Mouse (Mus musculus) MEL (cell line): Measurements from ENCODE around the gene Samd10. TPM values are rescaled to one million over a fixed set of nuclear protein-coding genes. Genes with fewer than 3 reads are reported as not detected.

Experiments
- DNase-seq: peaks from one replicate; pipeline ENCODE4 v3.0.0; 2011; ENCODE audit warnings: low read depth, low spot score
- H3K27ac ChIP-seq: 2 replicates; pipeline ENCODE4 v1.5.1; 2012; ENCODE audit warnings: low read depth, mild to moderate bottlenecking, control low read depth, low read length, moderate library complexity; ENCODE audit not compliant: control insufficient read depth
- H3K27me3 ChIP-seq, 2 experiments: fragments of 150-350 bp in 1 of 2; sonication (generic) in 1 of 2; 2 replicates each; pipeline ENCODE4 v1.6.1; 2012; ENCODE audit warnings: low read length in 2 of 2, mild to moderate bottlenecking in 2 of 2, improper control_type of control experiment in 1 of 2, moderate library complexity in 1 of 2; ENCODE audit not compliant: insufficient read depth in 2 of 2, control insufficient read depth in 1 of 2
- H3K36me3 ChIP-seq, 2 experiments: 2 replicates each; pipeline ENCODE4 v1.6.1; 2012 to 2014; ENCODE audit warnings: low read length in 2 of 2, improper control_type of control experiment in 1 of 2, inconsistent platforms in 1 of 2, mild to moderate bottlenecking in 1 of 2; ENCODE audit not compliant: insufficient read depth in 2 of 2, control insufficient read depth in 1 of 2
- H3K4me1 ChIP-seq, 2 experiments: fragments of 150-350 bp in 1 of 2; sonication (generic) in 1 of 2; 2 replicates each; pipeline ENCODE4 v1.6.1; 2012; ENCODE audit warnings: low read length in 2 of 2, improper control_type of control experiment in 1 of 2, mild to moderate bottlenecking in 1 of 2; ENCODE audit not compliant: insufficient read depth in 2 of 2, control insufficient read depth in 1 of 2
- H3K4me3 ChIP-seq, 2 experiments: fragments of 150-350 bp in 1 of 2; sonication (generic) in 1 of 2; 2 replicates each; pipeline ENCODE4 v1.5.1; 2012; ENCODE audit warnings: low read depth in 2 of 2, low read length in 2 of 2, mild to moderate bottlenecking in 2 of 2, moderate library complexity in 2 of 2, control low read depth in 1 of 2, improper control_type of control experiment in 1 of 2; ENCODE audit not compliant: control insufficient read depth in 1 of 2, insufficient read depth in 1 of 2
- H3K79me2 ChIP-seq: 2 replicates; pipeline ENCODE4 v1.6.1; 2012; ENCODE audit warnings: mild to moderate bottlenecking, low read length, moderate library complexity; ENCODE audit not compliant: control insufficient read depth, poor library complexity, insufficient read depth
- H3K9ac ChIP-seq: 2 replicates; pipeline ENCODE4 v1.6.1; 2012; ENCODE audit warnings: low read depth, mild to moderate bottlenecking, control low read depth, low read length, moderate library complexity; ENCODE audit not compliant: control insufficient read depth, poor library complexity, severe bottlenecking
- H3K9me3 ChIP-seq: fragments of 150-350 bp; sonication (generic); replicated peaks from 2 replicates; pipeline ENCODE4 v1.6.1; 2012; ENCODE audit warnings: mild to moderate bottlenecking, low read length, improper control_type of control experiment, moderate library complexity; ENCODE audit not compliant: insufficient read depth
- BHLHE40 ChIP-seq: IDR thresholded peaks from 2 replicates; pipeline ENCODE4 v1.6.1; 2012; ENCODE audit warnings: low read depth, mild to moderate bottlenecking, inconsistent platforms, low read length, improper control_type of control experiment, borderline replicate concordance
- CHD1 ChIP-seq: IDR thresholded peaks from 2 replicates; pipeline ENCODE4 v1.6.1; 2012; ENCODE audit warnings: low read depth, mild to moderate bottlenecking, inconsistent platforms, low read length, improper control_type of control experiment
- CHD2 ChIP-seq: IDR thresholded peaks from 2 replicates; pipeline ENCODE4 v1.6.1; 2011; ENCODE audit warnings: low read length, improper control_type of control experiment
- E2F4 ChIP-seq: IDR thresholded peaks from 2 replicates; pipeline ENCODE4 v1.6.1; 2011; ENCODE audit warnings: low read depth, low read length, improper control_type of control experiment, borderline replicate concordance
- ELF1 ChIP-seq: IDR thresholded peaks from 2 replicates; pipeline ENCODE4 v1.6.1; 2014; ENCODE audit warnings: low read depth, mild to moderate bottlenecking, inconsistent platforms, low read length, improper control_type of control experiment, moderate library complexity
- EP300 ChIP-seq, 2 experiments: IDR thresholded peaks; 2 replicates each; pipeline ENCODE4 v1.6.1; 2011; ENCODE audit warnings: improper control_type of control experiment in 2 of 2, low read length in 2 of 2, low read depth in 1 of 2, mild to moderate bottlenecking in 1 of 2
- ETS1 ChIP-seq: IDR thresholded peaks from 2 replicates; pipeline ENCODE4 v1.6.1; 2012; ENCODE audit warnings: low read depth, mild to moderate bottlenecking, inconsistent platforms, low read length, improper control_type of control experiment, moderate library complexity
- GABPA ChIP-seq: IDR thresholded peaks from 2 replicates; pipeline ENCODE4 v1.6.1; 2012; ENCODE audit warnings: low read depth, mild to moderate bottlenecking, inconsistent platforms, low read length, improper control_type of control experiment, moderate library complexity
- GATA1 ChIP-seq: IDR thresholded peaks from 2 replicates; pipeline ENCODE4 v1.6.1; 2011; ENCODE audit warnings: low read depth, low read length, improper control_type of control experiment
- HCFC1 ChIP-seq: IDR thresholded peaks from 2 replicates; pipeline ENCODE4 v1.6.1; 2012; ENCODE audit warnings: low read depth, mild to moderate bottlenecking, inconsistent platforms, low read length, improper control_type of control experiment, moderate library complexity
- JUND ChIP-seq: IDR thresholded peaks from 2 replicates; pipeline ENCODE4 v1.6.1; 2011; ENCODE audit warnings: low read depth, mild to moderate bottlenecking, improper control_type of control experiment, low read length
- KAT2A ChIP-seq: conservative IDR thresholded peaks from 2 replicates; pipeline ENCODE4 v1.6.1; 2012; ENCODE audit warnings: low read depth, low read length, improper control_type of control experiment, inconsistent platforms
- MAFK ChIP-seq: IDR thresholded peaks from 2 replicates; pipeline ENCODE4 v1.6.1; 2011; ENCODE audit warnings: low read depth, mild to moderate bottlenecking, low read length, improper control_type of control experiment, borderline replicate concordance
- MAX ChIP-seq: IDR thresholded peaks from 2 replicates; pipeline ENCODE4 v1.6.1; 2011; ENCODE audit warnings: low read length, improper control_type of control experiment
- MAZ ChIP-seq: IDR thresholded peaks from 2 replicates; pipeline ENCODE4 v1.6.1; 2012; ENCODE audit warnings: low read depth, mild to moderate bottlenecking, inconsistent platforms, low read length, improper control_type of control experiment
- MEF2A ChIP-seq: IDR thresholded peaks from 2 replicates; pipeline ENCODE4 v1.6.1; 2014; ENCODE audit warnings: low read depth, mild to moderate bottlenecking, inconsistent platforms, low read length, improper control_type of control experiment; ENCODE audit not compliant: poor library complexity, insufficient replicate concordance, severe bottlenecking; ENCODE audit errors: extremely low read depth
- MXI1 ChIP-seq: IDR thresholded peaks from 2 replicates; pipeline ENCODE4 v1.6.1; 2011; ENCODE audit warnings: mild to moderate bottlenecking, low read depth, low read length, improper control_type of control experiment
- MYB ChIP-seq: IDR thresholded peaks from 2 replicates; pipeline ENCODE4 v1.6.1; 2011; ENCODE audit warnings: mild to moderate bottlenecking, low read depth, low read length, improper control_type of control experiment
- MYC ChIP-seq: IDR thresholded peaks from 2 replicates; pipeline ENCODE4 v1.6.1; 2011; ENCODE audit warnings: low read depth, mild to moderate bottlenecking, low read length, improper control_type of control experiment, moderate library complexity
- NELFE ChIP-seq: IDR thresholded peaks from 2 replicates; pipeline ENCODE4 v1.6.1; 2011; ENCODE audit warnings: low read depth, low read length, improper control_type of control experiment
- NRF1 ChIP-seq: IDR thresholded peaks from 2 replicates; pipeline ENCODE4 v1.6.1; 2014; ENCODE audit warnings: low read depth, mild to moderate bottlenecking, inconsistent platforms, low read length, improper control_type of control experiment, moderate library complexity; ENCODE audit not compliant: poor library complexity, insufficient read depth, severe bottlenecking
- POLR2A ChIP-seq, 2 experiments: IDR thresholded peaks; 2 replicates each; pipeline ENCODE4 v1.6.1; 2011 to 2012; ENCODE audit warnings: low read length in 2 of 2, mild to moderate bottlenecking in 2 of 2, control low read depth in 1 of 2, improper control_type of control experiment in 1 of 2, low read depth in 1 of 2, moderate library complexity in 1 of 2; ENCODE audit not compliant: control insufficient read depth in 1 of 2, insufficient read depth in 1 of 2, poor library complexity in 1 of 2
- POLR2AphosphoS2 ChIP-seq: IDR thresholded peaks from 2 replicates; pipeline ENCODE4 v1.6.1; 2011; ENCODE audit warnings: low read length, improper control_type of control experiment
- POLR2AphosphoS5 ChIP-seq: IDR thresholded peaks from 2 replicates; pipeline ENCODE4 v1.6.1; 2012; ENCODE audit warnings: low read depth, borderline replicate concordance, mild to moderate bottlenecking, inconsistent platforms, low read length, moderate library complexity, mixed read lengths
- RAD21 ChIP-seq: IDR thresholded peaks from 2 replicates; pipeline ENCODE4 v1.6.1; 2011; ENCODE audit warnings: mild to moderate bottlenecking, low read depth, low read length, improper control_type of control experiment
- RCOR1 ChIP-seq: IDR thresholded peaks from 2 replicates; pipeline ENCODE4 v1.6.1; 2012; ENCODE audit warnings: low read depth, mild to moderate bottlenecking, inconsistent platforms, low read length, improper control_type of control experiment
- SIN3A ChIP-seq: IDR thresholded peaks from 2 replicates; pipeline ENCODE4 v1.6.1; 2012; ENCODE audit warnings: low read length, improper control_type of control experiment, inconsistent platforms
- SMC3 ChIP-seq: IDR thresholded peaks from 2 replicates; pipeline ENCODE4 v1.6.1; 2011; ENCODE audit warnings: low read depth, low read length, improper control_type of control experiment
- TBP ChIP-seq: IDR thresholded peaks from 2 replicates; pipeline ENCODE4 v1.8.0; 2011; ENCODE audit warnings: low read depth, low read length, improper control_type of control experiment
- UBTF ChIP-seq: IDR thresholded peaks from 2 replicates; pipeline ENCODE4 v1.6.1; 2012; ENCODE audit warnings: low read depth, mild to moderate bottlenecking, inconsistent platforms, low read length, improper control_type of control experiment, moderate library complexity, borderline replicate concordance; ENCODE audit not compliant: insufficient read depth
- USF1 ChIP-seq: IDR thresholded peaks from 2 replicates; pipeline ENCODE4 v1.6.1; 2014; ENCODE audit warnings: low read depth, mild to moderate bottlenecking, inconsistent platforms, low read length, improper control_type of control experiment, moderate library complexity
- USF2 ChIP-seq, 2 experiments: IDR thresholded peaks; 2 replicates each; pipeline ENCODE4 v1.6.1; 2011 to 2012; ENCODE audit warnings: improper control_type of control experiment in 2 of 2, low read length in 2 of 2, borderline replicate concordance in 1 of 2, inconsistent platforms in 1 of 2, low read depth in 1 of 2, mild to moderate bottlenecking in 1 of 2; ENCODE audit not compliant: insufficient read depth in 1 of 2
- ZC3H11A ChIP-seq: IDR thresholded peaks from 2 replicates; pipeline ENCODE4 v1.6.1; 2012; ENCODE audit warnings: low read depth, mild to moderate bottlenecking, inconsistent platforms, low read length, improper control_type of control experiment
- ZKSCAN1 ChIP-seq: IDR thresholded peaks from 2 replicates; pipeline ENCODE4 v1.6.1; 2012; ENCODE audit warnings: low read depth, mild to moderate bottlenecking, inconsistent platforms, low read length, improper control_type of control experiment, moderate library complexity
- polyA plus RNA-seq, 2 experiments: library from polyadenylated mRNA; stranded (reverse) in 1 of 2; unstranded in 1 of 2; fragments of >175 nt in 1 of 2; fragments of >200 nt in 1 of 2; gene quantifications; 2 replicates each; pipeline versions ENCODE4 v1.2.1 to v1.2.4; 2012; ENCODE audit warnings: low replicate concordance in 2 of 2, low read depth in 1 of 2; ENCODE audit not compliant: insufficient read length in 2 of 2, insufficient read depth in 1 of 2, missing spikeins in 1 of 2
- total RNA-seq: library from RNA; depleted of rRNA; stranded (reverse); fragments of 300-350 nt; gene quantifications from 2 replicates; pipeline ENCODE4 v1.2.3, GENCODE M21; 2012

Samd10 gene
- total and polyA plus RNA-seq, 3 experiments: 0.89 to 4.6 TPM; not detected in 1

DNA sequence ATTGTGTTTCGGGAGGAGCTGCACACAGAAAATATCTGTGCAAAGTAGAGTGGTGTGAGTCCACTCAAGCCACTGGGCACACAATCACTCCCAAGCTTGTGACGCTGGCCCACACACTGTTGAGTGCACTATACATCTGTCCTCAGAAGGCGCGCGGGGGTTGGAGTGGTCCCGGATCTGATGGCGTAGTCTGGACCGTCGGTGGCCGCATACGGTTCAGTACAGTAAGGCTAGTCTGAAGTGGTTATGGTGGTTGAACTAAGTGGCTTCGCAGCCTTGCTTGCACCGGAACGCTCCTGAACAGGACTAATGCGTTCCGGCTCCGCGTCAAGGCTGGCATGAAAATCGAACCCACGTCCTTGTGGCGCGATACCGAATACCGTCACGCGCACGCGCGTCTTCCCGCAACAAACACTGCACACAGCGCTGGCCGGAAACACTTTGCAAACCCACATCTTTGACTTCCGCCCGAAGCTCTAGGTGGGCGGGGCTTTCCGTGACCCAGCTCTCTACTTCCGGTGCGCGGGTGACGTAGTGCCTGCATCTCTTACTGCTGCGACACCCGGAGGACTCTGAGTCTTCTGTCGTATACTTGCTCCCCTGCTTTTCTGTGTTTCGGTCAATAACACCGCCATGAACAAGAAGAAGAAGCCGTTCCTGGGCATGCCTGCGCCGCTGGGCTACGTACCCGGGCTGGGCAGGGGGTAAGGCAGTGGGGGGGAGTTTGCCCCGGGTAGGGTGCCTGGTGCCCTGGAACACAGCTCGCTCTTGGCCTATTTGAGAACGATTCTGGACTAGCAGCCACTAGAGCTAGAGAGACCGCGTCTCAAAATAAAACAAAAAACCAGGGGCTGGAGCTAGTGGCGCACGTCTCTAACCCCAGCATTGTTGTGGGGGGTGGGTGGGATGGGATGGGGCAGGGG, 2.1 kb upstream of the Samd10 start:
- peaks cover 4 to 20% of the 10 kb centered on the region in 2 experiments for H3K4me1 ChIP-seq
- peaks cover 0 to 14% of the 10 kb centered on the region in 2 experiments; a peak in 2 of 4 replicates for H3K36me3 ChIP-seq
- H3K9me3 ChIP-seq: no peaks in the 10 kb centered on the region
- H3K9ac ChIP-seq: peak overlapping the region; percentile 96
- no peaks in the 10 kb centered on the region for H3K27me3 ChIP-seq
- H3K27ac ChIP-seq: peak overlapping the region; percentile 79
- DNase-seq: peak; percentile 98
- peaks cover 15% of the 10 kb centered on the region for H3K79me2 ChIP-seq
- H3K4me3 ChIP-seq: peak overlapping the region; percentile 80 to 84
- TF ChIP-seq UBTF: 0 out of 2 replicates have a peak, but pooled peaks have one; percentile 2
- peak; percentile 94 for TF ChIP-seq NELFE
- TF ChIP-seq MAX: peak; percentile 85
- TF ChIP-seq POLR2A (IDR thresholded peaks at IDR 0.05; ENCODE audit: control insufficient read depth in 1 of 2, insufficient read depth in 1 of 2, low read depth in 1 of 2, low read length in 2 of 2, poor library complexity in 1 of 2): peak; percentile 80 to 94
- TF ChIP-seq MAZ: no peak
- TF ChIP-seq KAT2A: peak; percentile 78; the same call in 1 of the 2 replicates
- TF ChIP-seq EP300 (IDR thresholded peaks at IDR 0.05; ENCODE audit: low read depth in 1 of 2, low read length in 2 of 2): 0 out of 4 replicates have a peak, but pooled peaks of 1 of the 2 experiments have one; percentile 5
- TF ChIP-seq JUND: no peak
- 0 out of 2 replicates have a peak, but pooled peaks have one; percentile 35 for TF ChIP-seq USF1
- no peak for TF ChIP-seq MYB
- peak; percentile 79; the same call in 1 of the 2 replicates for TF ChIP-seq POLR2AphosphoS2
- no peak for TF ChIP-seq MAFK
- no peak for TF ChIP-seq CHD1
- peak; percentile 98 for TF ChIP-seq HCFC1
- TF ChIP-seq SMC3: no peak
- TF ChIP-seq MXI1: peak; percentile 80
- peak; percentile 34; the same call in 1 of the 2 replicates for TF ChIP-seq RCOR1
- no peak for TF ChIP-seq RAD21
- no peak for TF ChIP-seq ZKSCAN1
- TF ChIP-seq USF2 (IDR thresholded peaks at IDR 0.05; ENCODE audit: borderline replicate concordance in 1 of 2, insufficient read depth in 1 of 2, low read depth in 1 of 2, low read length in 2 of 2): no peak
- TF ChIP-seq ZC3H11A: 0 out of 2 replicates have a peak, but pooled peaks have one; percentile 3
- peak; percentile 90 for TF ChIP-seq SIN3A
- peak; percentile 43; the same call in 1 of the 2 replicates for TF ChIP-seq ETS1
- TF ChIP-seq POLR2AphosphoS5: no peak
- TF ChIP-seq TBP: peak; percentile 85
- TF ChIP-seq E2F4: 0 out of 2 replicates have a peak, but pooled peaks have one; percentile 36
- peak; percentile 73 for TF ChIP-seq MYC
- TF ChIP-seq NRF1: peak; percentile 90
- TF ChIP-seq GATA1: 0 out of 2 replicates have a peak, but pooled peaks have one; percentile 13
- peak; percentile 96 for TF ChIP-seq ELF1
- TF ChIP-seq CHD2: no peak
- TF ChIP-seq MEF2A: no peak
- TF ChIP-seq BHLHE40: no peak
- TF ChIP-seq GABPA: no peak
